Mouse (Mus musculus) layer of hippocampus, postnatal 25 days (tissue): ENCODE data around the gene Ercc1. TPM values are rescaled to one million over a fixed set of nuclear protein-coding genes. Genes with fewer than 3 reads are reported as not detected.

ENCODE experiments used
- DNase-seq, 2 experiments: peaks; one replicate each; pipeline ENCODE4 v3.0.0; 2022; ENCODE audit warnings: mixed read lengths in 2 of 2, low spot score in 1 of 2; ENCODE audit errors: extremely low spot score in 1 of 2
- total RNA-seq, 2 experiments: library from RNA; stranded (reverse); gene quantifications; 2 replicates each; pipeline ENCODE4 v1.2.3; 2021

Ercc1 gene
- total RNA-seq, 2 experiments from 2014 or later, result 37.8 to 39.1 TPM

- DNase-seq, result no peak
Measured at GRCm38 (mm10) chr7:19331910-19332309, 12.7 kb upstream of the Ercc1 start.

GRCm38 (mm10) chr7:19332709-19333352, 11.7 kb upstream of the Ercc1 start:
- DNase-seq, result peak; percentile 68 to 81

GRCm38 (mm10) chr7:19335583-19335982, 9.0 kb upstream of the Ercc1 start:
- DNase-seq, result no peak

DNA sequence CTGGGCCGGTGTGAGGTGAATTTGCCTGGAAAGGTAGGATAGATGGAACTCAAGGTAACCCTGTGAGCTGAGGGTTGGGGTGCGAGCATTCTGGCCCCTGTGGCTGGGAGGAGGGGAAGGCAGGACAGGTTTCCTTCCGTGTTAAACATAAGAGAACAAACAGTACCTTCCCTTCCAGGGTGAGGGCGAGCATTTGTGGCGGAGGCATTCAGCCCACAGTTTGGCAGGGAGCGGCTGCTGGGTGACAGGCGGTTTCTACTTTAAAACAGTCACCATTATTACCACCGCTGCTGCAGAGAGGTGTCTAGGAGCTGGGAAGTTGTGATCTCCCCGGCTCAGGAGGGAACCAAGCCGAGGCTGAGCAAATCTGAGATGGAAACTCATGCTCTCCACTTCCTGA, 7.5 kb upstream of the Ercc1 start:
- DNase-seq, result no peak

DNA sequence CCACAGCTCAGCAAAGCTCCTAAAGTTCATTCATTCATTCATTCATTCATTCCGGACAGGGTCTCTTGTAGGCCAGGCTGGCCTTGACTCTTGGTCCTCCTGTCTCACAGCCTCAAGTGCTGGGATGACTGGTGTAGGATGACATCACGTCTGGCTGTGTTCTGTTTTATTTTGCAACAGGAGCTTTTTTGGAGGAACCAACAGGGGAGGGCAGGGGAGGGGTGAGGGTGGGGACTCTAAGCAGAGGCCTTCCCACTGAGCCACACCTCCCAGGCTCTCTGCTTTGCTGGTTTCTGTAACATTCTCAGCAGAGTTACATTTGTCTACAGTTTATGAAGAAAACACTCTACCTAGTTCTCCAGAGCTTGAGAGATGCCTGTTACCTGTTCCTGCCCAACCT, 6.5 kb upstream of the Ercc1 start:
- no peak for DNase-seq

DNA sequence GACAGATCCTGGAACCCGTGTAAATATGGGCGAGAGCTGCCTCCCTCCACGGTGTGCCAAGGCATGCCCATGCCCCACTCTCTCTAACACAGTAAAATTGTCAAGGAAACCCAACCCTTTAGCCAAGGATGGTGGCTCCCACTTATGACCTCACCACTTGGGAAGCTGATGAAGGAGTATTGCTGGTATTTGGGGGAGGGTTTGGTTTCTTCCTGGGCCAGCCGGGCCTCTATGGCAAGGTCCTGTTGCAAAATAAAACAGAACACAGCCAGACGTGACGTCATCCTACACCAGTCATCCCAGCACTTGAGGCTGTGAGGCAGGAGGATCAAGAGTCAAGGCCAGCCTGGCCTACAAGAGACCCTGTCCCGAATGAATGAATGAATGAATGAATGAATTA, 6.0 kb upstream of the Ercc1 start:
- DNase-seq, result no peak

DNA sequence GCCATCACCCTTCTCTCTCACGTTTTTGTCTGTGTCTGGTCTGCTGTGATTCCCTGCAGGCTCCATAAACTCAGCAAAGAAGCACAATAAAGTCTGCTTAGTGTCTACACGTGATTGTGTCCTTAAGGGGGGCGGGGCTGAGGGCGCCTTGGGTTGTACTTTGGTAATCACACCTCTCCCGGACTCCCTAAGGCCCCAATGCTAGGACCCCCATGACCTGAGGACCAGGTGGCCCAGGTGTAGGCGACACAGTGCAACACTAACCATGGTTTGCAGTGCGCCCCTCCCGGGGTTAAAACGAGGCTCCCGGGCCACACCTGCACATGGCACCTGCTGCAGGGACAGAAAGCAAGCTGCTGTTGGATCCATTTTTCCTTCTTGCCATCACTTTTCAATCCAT, 3.3 kb upstream of the Ercc1 start:
- DNase-seq, result no peak

GRCm38 (mm10) chr7:19341761-19342409, 2.7 kb upstream of the Ercc1 start:
- DNase-seq, result no peak

GRCm38 (mm10) chr7:19342481-19343027, 2.0 kb upstream of the Ercc1 start:
- peak; percentile 94 to 97 for DNase-seq

DNA sequence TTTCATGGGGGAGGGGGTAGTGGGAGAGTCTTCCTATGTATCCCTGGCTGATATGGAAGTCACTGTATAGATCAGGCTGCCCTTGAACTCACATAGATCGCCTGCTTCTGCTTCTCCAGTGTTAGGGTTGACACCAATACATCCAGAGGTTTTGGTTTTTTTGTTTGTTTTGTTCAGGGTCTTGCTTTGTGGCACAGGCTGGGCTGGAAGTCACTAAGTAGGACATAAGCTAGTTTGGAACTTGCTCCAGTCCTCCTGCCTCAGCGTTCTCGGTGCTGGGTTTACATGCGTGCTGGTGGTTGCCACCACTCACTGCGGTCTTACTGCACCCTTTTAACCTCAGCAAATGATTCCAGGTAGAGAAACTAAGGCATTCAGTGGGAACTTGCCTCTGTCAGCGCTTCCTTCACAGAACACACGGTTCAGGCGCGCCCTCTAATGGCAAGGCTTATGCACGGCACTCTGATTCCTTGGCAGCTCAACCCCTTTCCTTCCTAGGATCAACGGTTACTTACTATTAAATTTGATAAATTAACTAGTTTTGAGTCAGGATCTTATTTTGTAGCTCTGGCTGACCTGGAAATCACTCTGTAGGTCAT, 1.3 kb upstream of the Ercc1 start:
- peak; percentile 70 to 74 for DNase-seq

DNA sequence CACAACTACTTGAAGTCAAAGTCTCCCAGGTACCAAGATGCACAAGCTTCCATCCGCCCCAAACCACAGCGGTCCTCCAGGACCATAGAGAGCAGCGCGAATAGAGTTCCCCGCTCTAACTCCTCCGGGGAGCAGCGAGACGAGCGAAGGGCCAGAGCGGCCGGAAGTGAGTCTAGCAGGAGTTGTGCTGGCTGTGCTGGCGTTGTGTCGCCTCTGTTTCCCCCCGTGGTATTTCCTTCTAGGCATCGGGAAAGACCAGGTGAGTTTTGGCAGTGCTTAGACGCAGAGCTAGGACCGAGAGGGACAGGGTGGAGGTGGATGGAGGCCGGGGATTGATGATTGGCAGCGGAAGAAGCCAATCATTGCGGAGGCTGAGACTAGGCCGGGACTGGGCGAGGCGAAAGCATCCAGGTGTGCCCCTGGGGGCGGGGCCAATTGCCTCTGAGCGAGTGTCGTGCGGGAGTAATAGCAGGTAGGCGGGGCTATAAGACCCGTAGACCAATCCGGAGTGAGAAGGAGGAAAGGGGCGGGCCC, 427 bp downstream of the Ercc1 start:
- DNase-seq, result peak; percentile 84 to 88

DNA sequence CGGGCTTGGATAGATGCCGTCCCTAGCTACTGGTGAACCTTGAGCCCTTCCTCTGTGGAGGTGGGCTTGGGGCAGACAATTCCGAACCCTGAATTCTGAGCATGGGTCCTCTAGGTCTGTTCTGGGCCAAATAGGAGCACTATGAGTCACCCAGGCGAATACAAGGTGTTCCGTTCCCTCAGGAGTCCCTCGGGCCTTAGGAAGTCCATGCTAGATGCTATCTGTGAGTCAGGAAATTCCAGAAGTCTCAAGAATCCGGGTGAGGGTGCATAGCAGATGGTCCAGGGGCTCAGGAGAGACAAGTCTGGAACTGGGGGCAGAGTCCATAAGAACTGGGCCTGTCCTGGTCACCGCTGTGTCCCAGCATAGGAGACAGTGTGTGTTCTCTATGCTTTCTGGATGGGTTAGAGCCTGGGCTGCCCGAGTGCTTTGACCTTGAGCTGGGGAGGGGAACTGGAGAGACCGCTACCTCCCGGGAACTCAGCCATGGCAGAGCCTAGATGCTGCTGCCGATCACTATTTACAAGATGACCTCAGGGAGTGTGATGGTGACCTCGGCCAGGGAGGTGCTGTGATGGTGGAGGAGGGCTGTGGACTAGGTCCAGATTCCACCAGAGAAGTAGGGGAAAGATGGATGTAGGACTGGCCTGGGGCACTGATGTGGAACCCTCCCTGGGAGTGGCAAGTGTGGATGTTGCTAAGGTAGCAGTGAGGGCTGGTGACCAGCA, 4.8 kb downstream of the Ercc1 start:
- DNase-seq, result no peak

DNA sequence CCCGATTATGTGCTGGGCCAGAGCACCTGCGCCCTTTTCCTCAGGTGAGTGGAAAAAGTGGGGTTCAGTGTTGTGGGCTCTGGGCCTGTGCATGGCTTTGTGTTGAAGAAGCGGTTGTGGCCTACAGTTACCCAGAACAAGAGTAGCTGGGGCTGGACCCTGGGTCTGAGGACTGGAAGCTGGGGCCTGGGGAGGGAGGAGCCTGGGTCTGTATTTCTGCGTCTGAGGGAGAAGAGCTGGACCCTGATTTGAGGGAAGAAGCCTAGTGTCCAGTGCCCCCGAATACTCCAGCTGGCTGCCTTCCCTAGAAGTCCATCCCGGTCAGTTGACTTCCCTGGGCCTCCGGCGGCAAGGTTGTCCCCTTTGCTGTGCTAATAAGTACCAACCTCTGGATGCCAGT, 5.6 kb downstream of the Ercc1 start:
- DNase-seq, result no peak

DNA sequence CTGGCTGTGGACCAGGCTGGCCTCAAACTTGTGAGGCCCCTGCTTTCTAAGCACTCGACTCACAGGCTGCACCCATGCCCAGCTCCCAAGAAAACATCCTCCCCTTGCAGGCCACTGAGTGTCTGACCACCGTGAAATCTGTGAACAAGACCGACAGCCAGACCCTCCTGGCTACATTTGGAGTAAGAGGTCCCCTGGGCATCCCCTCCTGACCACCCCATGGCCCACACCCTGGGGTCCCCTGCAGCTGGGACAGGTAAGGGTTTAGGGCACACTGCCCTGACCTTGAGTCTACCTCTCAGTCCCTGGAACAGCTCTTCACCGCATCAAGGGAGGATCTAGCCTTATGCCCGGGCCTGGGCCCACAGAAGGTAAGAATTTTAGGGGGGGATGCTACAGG, 10.4 kb downstream of the Ercc1 start:
- DNase-seq, result no peak

DNA sequence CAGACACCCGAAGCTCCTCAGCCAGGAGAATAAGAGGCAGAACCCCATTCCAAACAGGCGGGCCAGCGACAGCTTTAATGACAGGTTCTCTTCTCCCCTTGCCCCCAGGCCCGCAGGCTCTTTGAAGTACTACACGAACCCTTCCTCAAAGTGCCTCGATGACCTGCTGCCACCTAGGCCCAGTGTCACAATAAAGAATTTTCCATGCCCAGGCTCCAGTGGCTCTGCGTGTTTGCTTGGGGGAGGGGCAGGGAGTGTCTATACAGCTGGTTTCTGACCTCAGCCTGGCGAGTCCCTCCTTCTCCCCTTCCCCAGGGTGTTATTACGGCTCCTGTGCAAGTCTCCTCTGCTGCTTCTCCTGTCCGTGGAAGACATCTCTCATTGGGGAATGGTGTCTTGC, 11.7 kb downstream of the Ercc1 start:
- no peak for DNase-seq

DNA sequence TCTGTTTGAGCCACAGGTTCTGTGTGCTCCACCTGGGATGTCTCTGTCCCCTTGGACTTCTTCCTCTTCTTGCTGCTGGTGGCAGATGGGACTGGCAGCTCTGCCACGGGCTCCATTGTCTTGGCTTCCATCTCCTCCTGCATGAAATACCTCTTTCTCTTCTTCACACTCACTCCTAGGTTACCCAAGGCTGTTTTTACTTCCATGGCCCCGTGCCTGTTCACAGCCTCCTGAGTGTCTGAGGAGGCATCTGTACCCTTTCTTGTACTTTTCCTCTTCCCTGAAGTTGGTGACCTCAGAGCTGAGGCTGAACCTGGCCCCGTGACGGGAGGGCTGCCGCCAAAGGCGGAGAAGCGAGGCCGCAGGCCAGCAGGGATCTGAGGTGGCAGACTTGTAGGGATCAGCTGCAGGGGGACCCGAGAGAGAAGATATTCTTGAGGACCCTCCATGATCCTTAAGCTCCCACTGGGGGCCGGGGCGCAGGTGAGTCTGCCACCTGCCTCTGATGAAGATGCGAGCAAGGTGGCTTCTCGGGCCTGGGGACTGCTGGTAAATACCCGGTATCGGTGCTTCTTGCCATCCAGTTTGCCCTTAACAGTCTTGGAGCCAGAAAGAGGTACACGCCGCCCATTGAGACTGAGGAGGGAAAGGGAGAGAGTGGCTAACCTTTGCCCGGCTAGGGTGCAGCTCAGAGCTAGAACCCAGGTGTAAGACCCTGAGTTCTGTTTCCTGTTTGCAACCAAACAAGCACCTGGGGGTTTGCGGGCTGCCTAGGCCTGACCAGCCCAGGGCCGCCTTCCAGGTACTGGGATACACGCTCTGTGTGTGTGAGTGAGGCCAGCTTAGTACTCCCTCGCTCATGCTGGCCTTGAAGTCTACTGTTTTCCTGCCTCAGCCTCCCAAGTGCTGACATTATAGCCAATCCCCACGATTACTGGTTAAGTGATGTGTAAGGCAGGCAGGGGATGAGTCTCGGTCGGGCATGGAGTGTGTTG, 13.1 kb downstream of the Ercc1 start:
- DNase-seq, result no peak

DNA sequence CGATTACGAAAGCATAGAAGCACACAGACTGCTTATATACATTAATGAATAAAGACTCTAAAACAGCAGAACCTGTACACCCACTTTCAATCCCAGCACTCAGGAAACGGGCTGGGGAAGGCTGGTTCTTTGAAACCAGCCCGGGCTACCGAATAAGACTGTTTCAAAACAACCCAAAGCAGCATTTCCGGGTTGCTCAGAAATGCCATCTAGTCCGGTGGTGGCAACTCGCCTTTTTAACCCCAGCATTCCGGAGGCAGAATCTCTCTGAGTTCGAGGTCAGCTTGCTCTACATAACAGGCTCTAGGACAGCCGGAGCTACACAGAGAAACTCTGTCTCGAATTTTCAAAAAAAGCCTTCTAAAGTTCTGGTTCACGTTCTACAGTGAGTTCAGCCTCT, 14.1 kb downstream of the Ercc1 start:
- DNase-seq, result no peak

DNA sequence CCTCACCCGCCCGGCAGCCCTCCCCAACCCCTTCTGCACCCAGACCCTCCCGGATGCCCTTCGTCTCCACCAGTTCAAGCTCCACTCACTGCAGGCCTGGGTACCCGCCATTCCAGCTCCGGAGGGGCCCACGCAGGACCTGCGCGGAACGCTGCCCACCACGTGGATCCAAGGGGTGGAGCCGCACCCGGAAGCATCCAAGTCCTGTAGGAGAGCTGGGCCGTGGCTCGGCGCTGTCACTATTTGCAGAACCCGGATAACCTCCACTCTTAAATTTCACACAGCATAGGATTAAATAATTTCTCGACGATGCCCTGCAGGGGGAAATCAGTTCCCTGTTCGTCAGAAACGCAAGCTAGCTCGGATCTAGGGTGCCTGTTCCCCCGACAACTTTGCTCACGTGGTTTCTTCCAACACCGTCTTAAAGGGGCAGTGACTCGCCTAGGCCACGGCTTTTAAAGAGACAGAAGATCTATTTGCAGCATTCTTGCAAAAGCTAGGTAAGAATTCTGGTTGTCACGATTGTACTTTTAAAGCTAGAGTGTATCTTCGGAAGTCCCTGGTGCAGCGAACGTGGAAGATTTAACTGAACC, 14.8 kb downstream of the Ercc1 start, which contains the start of the genes Cd3eap and Ppp1r13l:
Gene Cd3eap, minus strand, starts transcription at position 185 of the 593 bp plus-strand sequence.
Gene Ppp1r13l, plus strand, starts transcription at position 451 of the 593 bp plus-strand sequence.
- DNase-seq, result peak; percentile 80 to 87
